Comparison of ENCODE assay signal across 8 mouse cellular contexts in the genomic region with DNA sequence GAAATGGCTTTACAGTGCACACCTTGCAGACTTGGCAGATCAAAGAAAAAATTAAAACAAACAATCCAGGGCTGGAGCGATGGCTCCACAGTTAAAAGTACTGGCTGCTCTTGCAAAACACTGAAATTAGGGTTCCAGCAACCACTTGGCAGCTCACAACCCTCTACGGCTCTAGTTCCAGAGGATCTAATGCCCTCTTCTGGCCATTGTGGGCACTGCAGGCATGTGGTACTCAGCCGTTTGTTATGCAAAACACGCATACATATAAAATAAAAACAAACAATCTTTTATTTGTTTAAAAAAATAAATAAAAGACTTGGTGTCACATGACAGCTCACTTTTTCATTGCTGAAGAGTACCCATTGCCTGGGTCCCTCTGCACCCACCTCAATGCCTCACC. TPM values are rescaled to one million over a fixed set of nuclear protein-coding genes. Genes with fewer than 3 reads are reported as not detected.
DNase-seq lines count a peak whose midpoint lies in the region; ATAC-seq lines count a peak whose summit lies in the region.

No protein-coding gene starts in this region.

- peak; percentile 85 for DNase-seq in forebrain, embryonic 11.5 days (ENCODE audit: low spot score)
- DNase-seq in ZHBTc4 (ENCODE audit: low read depth, low spot score): peak; percentile 91
- peak; percentile 76 to 88 for DNase-seq in cerebellum, postnatal 4 days (ENCODE audit: low spot score in 2 of 2)
- peak; percentile 30 for DNase-seq in heart, postnatal 25 days (ENCODE audit: low spot score)
- peak; percentile 65 to 66 for DNase-seq in layer of hippocampus, postnatal 36 days
- peak; percentile 45 to 53 for DNase-seq in spleen, postnatal 36 days (ENCODE audit: low spot score in 2 of 2)

- no peak overlapping the region for H3K27ac ChIP-seq in forebrain, embryonic 11.5 days (ENCODE audit: low read depth, low read length)
- no peak overlapping the region for H3K27ac ChIP-seq in forebrain, embryonic 16.5 days (ENCODE audit: low read length)

- intact Hi-C loops in heart, postnatal 25 days (cut with DNase I): loop anchor here (2.0 to 5.0 kb wide), 3 partner anchors 50 to 120 kb away; no protein-coding TSS in a partner anchor

- WGBS in forebrain, embryonic 11.5 days: 16% methylated on average over 4 of the region's 4 CpGs
- 8% methylated on average over 4 of the region's 4 CpGs for WGBS in forebrain, embryonic 16.5 days

- no peak overlapping the region for H3K4me3 ChIP-seq in forebrain, embryonic 11.5 days (ENCODE audit: low read depth, low read length)
- H3K4me3 ChIP-seq in forebrain, embryonic 16.5 days (replicated peaks; ENCODE audit: low read length): no peak overlapping the region

- ATAC-seq in forebrain, embryonic 11.5 days (replicated peaks; ENCODE audit: low FRiP score): no peak
- no peak for ATAC-seq in forebrain, embryonic 16.5 days
- ATAC-seq in megakaryocyte, adult 5-6 weeks (ENCODE audit: poor library complexity, severe bottlenecking): peak; percentile 75

- H3K9ac ChIP-seq in forebrain, embryonic 11.5 days (ENCODE audit: low read length): no peak overlapping the region
- H3K9ac ChIP-seq in forebrain, embryonic 16.5 days (replicated peaks; ENCODE audit: low read depth, low read length): no peak overlapping the region

- no peaks in the 10 kb centered on the region for H3K9me3 ChIP-seq in forebrain, embryonic 11.5 days (ENCODE audit: control insufficient read depth, low read length)
- no peaks in the 10 kb centered on the region for H3K9me3 ChIP-seq in forebrain, embryonic 16.5 days (ENCODE audit: control insufficient read depth, low read length)

- H3K4me2 ChIP-seq in forebrain, embryonic 11.5 days (ENCODE audit: low read depth, low read length, severe bottlenecking): no peak overlapping the region
- H3K4me2 ChIP-seq in forebrain, embryonic 16.5 days (ENCODE audit: low read length): no peak overlapping the region

- H3K36me3 ChIP-seq in forebrain, embryonic 11.5 days (ENCODE audit: control insufficient read depth, insufficient read depth, low read length): no peaks in the 10 kb centered on the region
- H3K36me3 ChIP-seq in forebrain, embryonic 16.5 days (ENCODE audit: control insufficient read depth, insufficient read depth): no peaks in the 10 kb centered on the region

- H3K4me1 ChIP-seq in forebrain, embryonic 11.5 days (replicated peaks; ENCODE audit: control insufficient read depth, insufficient read depth, low read length): no peaks in the 10 kb centered on the region
- H3K4me1 ChIP-seq in forebrain, embryonic 16.5 days (replicated peaks; ENCODE audit: control insufficient read depth, insufficient read depth, low read length): no peaks in the 10 kb centered on the region

- no peaks in the 10 kb centered on the region for H3K27me3 ChIP-seq in forebrain, embryonic 11.5 days (ENCODE audit: control insufficient read depth, insufficient read depth, low read length)
- no peaks in the 10 kb centered on the region for H3K27me3 ChIP-seq in forebrain, embryonic 16.5 days (replicated peaks; ENCODE audit: control insufficient read depth, insufficient read depth, low read length)

RNA-seq across cellular contexts. Expression of a gene that starts 0.7 kb away (rescaled TPM):
- not detected in 2 replicates for polyA plus RNA-seq in forebrain, embryonic 11.5 days (2014; fragmentation: Nextera tagmentation; extraction: Ambion mirVana)
- polyA plus RNA-seq in forebrain, embryonic 16.5 days (2015; fragmentation: Nextera tagmentation; extraction: Ambion mirVana): not detected in 2 replicates
- not detected for total RNA-seq in heart, postnatal 25 days (2021)
- total RNA-seq in layer of hippocampus, postnatal 36 days (2021): under 1 TPM in 1 of 2 experiments, not detected in 1; 0.73 TPM
- total RNA-seq in megakaryocyte, adult 5-6 weeks (2015): not detected in 2 replicates
- not detected in 2 replicates for total RNA-seq in megakaryocyte, adult 5-6 weeks (2017)

RNA-seq across cellular contexts. Expression of a gene that starts 34.6 kb away (rescaled TPM):
- polyA plus RNA-seq in forebrain, embryonic 11.5 days (2014; fragmentation: Nextera tagmentation; extraction: Ambion mirVana): 0.21 and 0.24 TPM in 2 replicates
- polyA plus RNA-seq in forebrain, embryonic 16.5 days (2015; fragmentation: Nextera tagmentation; extraction: Ambion mirVana): not detected in 2 replicates
- not detected for total RNA-seq in heart, postnatal 25 days (2021)
- total RNA-seq in layer of hippocampus, postnatal 36 days (2021): 1 to 10 TPM; 1.2 TPM
- total RNA-seq in megakaryocyte, adult 5-6 weeks (2015): not detected in 2 replicates
- total RNA-seq in megakaryocyte, adult 5-6 weeks (2017): 0.29 TPM in 1 of 2 replicates, not detected in the other

RNA-seq across cellular contexts. Expression of a gene that starts 35.3 kb away (rescaled TPM):
- polyA plus RNA-seq in forebrain, embryonic 11.5 days (2014; fragmentation: Nextera tagmentation; extraction: Ambion mirVana): 0.55 and 0.61 TPM in 2 replicates
- 0.22 and 0.43 TPM in 2 replicates for polyA plus RNA-seq in forebrain, embryonic 16.5 days (2015; fragmentation: Nextera tagmentation; extraction: Ambion mirVana)
- total RNA-seq in heart, postnatal 25 days (2021): not detected
- 10 to 100 TPM; 12.3 to 21.0 TPM for total RNA-seq in layer of hippocampus, postnatal 36 days (2021)
- total RNA-seq in megakaryocyte, adult 5-6 weeks (2015): not detected in 2 replicates
- 0.07 TPM in 1 of 2 replicates, not detected in the other for total RNA-seq in megakaryocyte, adult 5-6 weeks (2017)

RNA-seq across cellular contexts. Expression of a gene that starts 42.1 kb away (rescaled TPM):
- 66.0 and 72.7 TPM in 2 replicates for polyA plus RNA-seq in forebrain, embryonic 11.5 days (2014; fragmentation: Nextera tagmentation; extraction: Ambion mirVana)
- 122 and 148 TPM in 2 replicates for polyA plus RNA-seq in forebrain, embryonic 16.5 days (2015; fragmentation: Nextera tagmentation; extraction: Ambion mirVana)
- total RNA-seq in heart, postnatal 25 days (2021): 1 to 10 TPM in 1 of 2 experiments, under 1 TPM in 1; 0.81 to 1.1 TPM
- 100 to 1,000 TPM; 104 to 111 TPM for total RNA-seq in layer of hippocampus, postnatal 36 days (2021)
- total RNA-seq in megakaryocyte, adult 5-6 weeks (2015): 7.0 and 10.6 TPM in 2 replicates
- total RNA-seq in megakaryocyte, adult 5-6 weeks (2017): 3.1 and 4.9 TPM in 2 replicates

RNA-seq across cellular contexts. Expression of a gene that starts 47.4 kb away (rescaled TPM):
- polyA plus RNA-seq in forebrain, embryonic 11.5 days (2014; fragmentation: Nextera tagmentation; extraction: Ambion mirVana): 99.2 and 108 TPM in 2 replicates
- polyA plus RNA-seq in forebrain, embryonic 16.5 days (2015; fragmentation: Nextera tagmentation; extraction: Ambion mirVana): 584 and 649 TPM in 2 replicates
- total RNA-seq in heart, postnatal 25 days (2021): 1 to 10 TPM; 3.5 TPM
- total RNA-seq in layer of hippocampus, postnatal 36 days (2021): 1,000 to 10,000 TPM; 1,244 to 1,325 TPM
- 0.07 and 0.25 TPM in 2 replicates for total RNA-seq in megakaryocyte, adult 5-6 weeks (2015)
- 0.08 TPM in 1 of 2 replicates, not detected in the other for total RNA-seq in megakaryocyte, adult 5-6 weeks (2017)

Comparison
In these comparisons a context has a peak if more than half of its experiments do, and no peak if none do; other contexts are left out.
1. DNase-seq: peak in every context shown above with its lines; median percentile 91 in ZHBTc4; 85 in forebrain, embryonic 11.5 days; 82 in cerebellum, postnatal 4 days; 66 in layer of hippocampus, postnatal 36 days; 49 in spleen, postnatal 36 days; 30 in heart, postnatal 25 days.
2. RNA of a gene that starts 35.3 kb away (total RNA-seq): 12.3 to 21.0 TPM in layer of hippocampus, postnatal 36 days; 0.07 TPM in megakaryocyte, adult 5-6 weeks and not detected in heart, postnatal 25 days; every median in the first group is over 10 times any median in the second.